Comparison of ENCODE assay signal across 16 mouse cellular contexts in the genomic region with DNA sequence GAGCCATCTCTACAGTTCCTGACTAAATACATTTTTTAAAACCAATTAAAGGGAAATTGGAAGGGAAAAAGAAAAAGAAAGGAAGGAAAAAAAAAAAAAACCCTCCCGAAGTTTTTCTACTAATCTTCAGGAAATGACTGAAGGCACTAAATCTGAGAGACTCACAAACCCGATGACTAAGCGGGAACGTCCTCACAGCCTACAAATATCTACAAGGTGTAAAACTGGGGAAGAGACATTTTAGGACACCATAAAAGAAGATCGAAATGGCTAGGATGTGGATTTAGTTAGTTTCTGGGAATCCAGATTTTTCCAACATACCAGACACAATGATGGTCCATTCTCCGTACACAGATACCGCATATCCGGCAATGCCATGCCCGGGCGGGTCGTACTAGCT. TPM values are rescaled to one million over a fixed set of nuclear protein-coding genes. Genes with fewer than 3 reads are reported as not detected.
"Had no signal": no experiment of that assay in that cellular context is flagged by ENCODE, and none has a peak within 500 bp of the region (broad histone marks: within the 10 kb centered on the region; RNA-seq: fewer than 3 reads in every experiment).

No protein-coding gene starts in this region.

- H3K4me2 ChIP-seq: lung, embryonic 14.5 days; midbrain, embryonic 13.5 days; midbrain, embryonic 15.5 days; neural tube, embryonic 13.5 days; neural tube, embryonic 15.5 days; stomach, embryonic 15.5 days had no signal

- ATAC-seq: midbrain, embryonic 13.5 days; midbrain, embryonic 15.5 days had no signal

- H3K9me3 ChIP-seq: midbrain, embryonic 10.5 days; midbrain, embryonic 13.5 days; midbrain, embryonic 15.5 days; neural tube, embryonic 13.5 days; neural tube, embryonic 15.5 days; stomach, embryonic 15.5 days had no signal

- H3K4me3 ChIP-seq: midbrain, embryonic 10.5 days; midbrain, embryonic 13.5 days; midbrain, embryonic 15.5 days; myocyte; neural tube, embryonic 13.5 days; neural tube, embryonic 15.5 days; stomach, embryonic 15.5 days had no signal

- H3K27me3 ChIP-seq: midbrain, embryonic 15.5 days; neural tube, embryonic 15.5 days; stomach, embryonic 15.5 days had no signal

- H3K27ac ChIP-seq: midbrain, embryonic 10.5 days; midbrain, embryonic 13.5 days; midbrain, embryonic 15.5 days; neural tube, embryonic 13.5 days; neural tube, embryonic 15.5 days; stomach, embryonic 15.5 days; stomach, postnatal 0 days had no signal

- H3K4me1 ChIP-seq: midbrain, embryonic 10.5 days; midbrain, embryonic 13.5 days; midbrain, embryonic 15.5 days; neural tube, embryonic 13.5 days; neural tube, embryonic 15.5 days; stomach, embryonic 15.5 days had no signal

- DNase-seq: lung, adult 18-20 months; lung, embryonic 14.5 days; lung, postnatal 10 days; lung, postnatal 4 days; right cerebral cortex, postnatal 14 days; thymus, adult 2 months; thymus, postnatal 25 days; thymus, postnatal 4 days had no signal

- H3K9ac ChIP-seq: lung, embryonic 14.5 days; midbrain, embryonic 13.5 days; midbrain, embryonic 15.5 days; neural tube, embryonic 13.5 days; neural tube, embryonic 15.5 days; stomach, embryonic 15.5 days had no signal

- H3K36me3 ChIP-seq: midbrain, embryonic 10.5 days; midbrain, embryonic 13.5 days; midbrain, embryonic 15.5 days; stomach, embryonic 15.5 days had no signal

RNA-seq across cellular contexts. Expression of a gene that starts 6.4 kb away (rescaled TPM):
- polyA plus RNA-seq: myocyte had no signal
